Mouse (Mus musculus): Measurements from ENCODE around the gene Rpl41. TPM values are rescaled to one million over a fixed set of nuclear protein-coding genes. Genes with fewer than 3 reads are reported as not detected.
"Not testable (repeated sequence)": the region's sequence is repeated elsewhere in the genome, so short reads cannot be mapped to it uniquely, and the experiment has no call there.

Gene Rpl41
- total RNA-seq, 1 experiment from 2014 or later = 1,707 TPM

- no peak for ATAC-seq (ENCODE audit: extremely low read depth, insufficient number of reproducible peaks, low FRiP score, poor library complexity, severe bottlenecking)
Observed at GRCm38 (mm10) chr10:128526366-128527356, 22.4 kb downstream of the Rpl41 start.

GRCm38 (mm10) chr10:128525671-128526308 lies 23.3 kb downstream of the Rpl41 start, which contains the start of gene Esyt1:
Gene Esyt1 (minus strand): TSS chr10:128525871.
- peak; percentile 88 for ATAC-seq (ENCODE audit: extremely low read depth, insufficient number of reproducible peaks, low FRiP score, poor library complexity, severe bottlenecking)

- peak; percentile 24 for ATAC-seq (ENCODE audit: extremely low read depth, insufficient number of reproducible peaks, low FRiP score, poor library complexity, severe bottlenecking)
Observed at GRCm38 (mm10) chr10:128524732-128525662, 24.1 kb downstream of the Rpl41 start.

- no peak for ATAC-seq (ENCODE audit: extremely low read depth, insufficient number of reproducible peaks, low FRiP score, poor library complexity, severe bottlenecking)
Observed at GRCm38 (mm10) chr10:128524111-128524731, 24.9 kb downstream of the Rpl41 start.

GRCm38 (mm10) chr10:128522351-128522750 lies 26.8 kb downstream of the Rpl41 start:
- ATAC-seq (ENCODE audit: extremely low read depth, insufficient number of reproducible peaks, low FRiP score, poor library complexity, severe bottlenecking) = no peak

GRCm38 (mm10) chr10:128520591-128520990 lies 28.5 kb downstream of the Rpl41 start:
- ATAC-seq (ENCODE audit: extremely low read depth, insufficient number of reproducible peaks, low FRiP score, poor library complexity, severe bottlenecking) = no peak

GRCm38 (mm10) chr10:128518833-128519232 lies 30.3 kb downstream of the Rpl41 start:
- peak; percentile 51; the same call in 1 of the 2 replicates for ATAC-seq (ENCODE audit: extremely low read depth, insufficient number of reproducible peaks, low FRiP score, poor library complexity, severe bottlenecking)

- no peak for ATAC-seq (ENCODE audit: extremely low read depth, insufficient number of reproducible peaks, low FRiP score, poor library complexity, severe bottlenecking)
Observed at GRCm38 (mm10) chr10:128516677-128517076, 32.4 kb downstream of the Rpl41 start.

GRCm38 (mm10) chr10:128516029-128516428 lies 33.1 kb downstream of the Rpl41 start:
- ATAC-seq (ENCODE audit: extremely low read depth, insufficient number of reproducible peaks, low FRiP score, poor library complexity, severe bottlenecking) = no peak

GRCm38 (mm10) chr10:128515044-128515443 lies 34.1 kb downstream of the Rpl41 start:
- ATAC-seq (ENCODE audit: extremely low read depth, insufficient number of reproducible peaks, low FRiP score, poor library complexity, severe bottlenecking) = no peak

GRCm38 (mm10) chr10:128511761-128512160 lies 37.3 kb downstream of the Rpl41 start:
- ATAC-seq (ENCODE audit: extremely low read depth, insufficient number of reproducible peaks, low FRiP score, poor library complexity, severe bottlenecking) = no peak

- ATAC-seq (ENCODE audit: extremely low read depth, insufficient number of reproducible peaks, low FRiP score, poor library complexity, severe bottlenecking) = no peak
Observed at GRCm38 (mm10) chr10:128511189-128511588, 37.9 kb downstream of the Rpl41 start.

GRCm38 (mm10) chr10:128510301-128510700 lies 38.8 kb downstream of the Rpl41 start:
- no peak for ATAC-seq (ENCODE audit: extremely low read depth, insufficient number of reproducible peaks, low FRiP score, poor library complexity, severe bottlenecking)

GRCm38 (mm10) chr10:128509831-128510230 lies 39.3 kb downstream of the Rpl41 start:
- no peak for ATAC-seq (ENCODE audit: extremely low read depth, insufficient number of reproducible peaks, low FRiP score, poor library complexity, severe bottlenecking)

GRCm38 (mm10) chr10:128509203-128509602 lies 39.9 kb downstream of the Rpl41 start:
- no peak for ATAC-seq (ENCODE audit: extremely low read depth, insufficient number of reproducible peaks, low FRiP score, poor library complexity, severe bottlenecking)

GRCm38 (mm10) chr10:128508260-128508659 lies 40.8 kb downstream of the Rpl41 start:
- ATAC-seq (ENCODE audit: extremely low read depth, insufficient number of reproducible peaks, low FRiP score, poor library complexity, severe bottlenecking) = no peak

GRCm38 (mm10) chr10:128505974-128506373 lies 43.1 kb downstream of the Rpl41 start:
- no peak for ATAC-seq (ENCODE audit: extremely low read depth, insufficient number of reproducible peaks, low FRiP score, poor library complexity, severe bottlenecking)

- ATAC-seq (ENCODE audit: extremely low read depth, insufficient number of reproducible peaks, low FRiP score, poor library complexity, severe bottlenecking) = not testable (repeated sequence)
Observed at GRCm38 (mm10) chr10:128505371-128505667, 43.8 kb downstream of the Rpl41 start.

Data from neutrophil, adult 5-6 weeks (primary cell).